Mouse (Mus musculus) CH12.LX (cell line): Measurements from ENCODE around the gene Ugt1a6b. TPM values are rescaled to one million over a fixed set of nuclear protein-coding genes. Genes with fewer than 3 reads are reported as not detected.

Experiments used
- DNase-seq: peaks from one replicate; pipeline ENCODE4 v3.0.0-alpha.2; 2013; ENCODE audit errors: extremely low read depth
- H3K27ac ChIP-seq: 2 replicates; pipeline ENCODE4 v1.5.1; 2012; ENCODE audit warnings: low read depth, mild to moderate bottlenecking, control low read depth, moderate library complexity; ENCODE audit not compliant: insufficient read depth
- H3K27me3 ChIP-seq: replicated peaks from 2 replicates; pipeline ENCODE3; 2012; ENCODE audit warnings: inconsistent platforms
- H3K36me3 ChIP-seq, 2 experiments: replicated peaks in 1 of 2; 2 replicates each; pipeline versions ENCODE3 to v1.6.1; 2012; ENCODE audit warnings: inconsistent platforms in 1 of 2, low read length in 1 of 2, mild to moderate bottlenecking in 1 of 2, mixed read lengths in 1 of 2, moderate library complexity in 1 of 2; ENCODE audit not compliant: control insufficient read depth in 1 of 2, insufficient read depth in 1 of 2
- H3K4me1 ChIP-seq, 2 experiments: 2 replicates each; pipeline ENCODE4 v1.6.1; 2012; ENCODE audit warnings: inconsistent platforms in 1 of 2, moderate library complexity in 1 of 2; ENCODE audit not compliant: insufficient read depth in 2 of 2, control insufficient read depth in 1 of 2
- H3K4me2 ChIP-seq: 2 replicates; pipeline ENCODE4 v1.6.1; 2012; ENCODE audit warnings: low read depth, mild to moderate bottlenecking, control low read depth; ENCODE audit not compliant: poor library complexity, insufficient read depth, severe bottlenecking
- H3K4me3 ChIP-seq, 3 experiments: fragments of 150-350 bp in 1 of 3; sonication (generic) in 1 of 3; replicated peaks in 1 of 3; 2 replicates each; pipeline versions ENCODE3 to v1.5.1; 2011 to 2012; ENCODE audit warnings: low read depth in 2 of 3, low read length in 2 of 3, mild to moderate bottlenecking in 2 of 3, moderate library complexity in 2 of 3, control low read depth in 1 of 3, improper control_type of control experiment in 1 of 3, inconsistent platforms in 1 of 3, mixed read lengths in 1 of 3; ENCODE audit not compliant: poor library complexity in 1 of 3
- H3K79me2 ChIP-seq: replicated peaks from 2 replicates; pipeline ENCODE4 v1.6.1; 2012; ENCODE audit warnings: mild to moderate bottlenecking, moderate library complexity; ENCODE audit not compliant: control insufficient read depth, poor library complexity, insufficient read depth, severe bottlenecking; ENCODE audit errors: extremely low read depth
- H3K9ac ChIP-seq: 2 replicates; pipeline ENCODE4 v1.6.1; 2012; ENCODE audit warnings: low read depth, mild to moderate bottlenecking, control low read depth, moderate library complexity; ENCODE audit not compliant: insufficient read depth
- H3K9me3 ChIP-seq: replicated peaks from 2 replicates; pipeline ENCODE3; 2012; ENCODE audit warnings: low read length, inconsistent platforms, mixed read lengths
- BHLHE40 ChIP-seq: IDR thresholded peaks from 2 replicates; pipeline ENCODE4 v1.6.1; 2011; ENCODE audit warnings: mild to moderate bottlenecking, low read depth, low read length, improper control_type of control experiment
- CTCF ChIP-seq, 2 experiments: IDR thresholded peaks in 1 of 2; conservative IDR thresholded peaks in 1 of 2; 2 replicates each; pipeline ENCODE4 v1.5.1; 2011 to 2012; ENCODE audit warnings: low read depth in 2 of 2, low read length in 2 of 2, improper control_type of control experiment in 1 of 2, inconsistent platforms in 1 of 2, mild to moderate bottlenecking in 1 of 2, moderate library complexity in 1 of 2
- ELF1 ChIP-seq: IDR thresholded peaks from 2 replicates; pipeline ENCODE4 v1.6.1; 2014; ENCODE audit warnings: low read depth, mild to moderate bottlenecking, inconsistent platforms, low read length, improper control_type of control experiment
- EP300 ChIP-seq: IDR thresholded peaks from 2 replicates; pipeline ENCODE4 v1.6.1; 2011; ENCODE audit warnings: low read length, improper control_type of control experiment
- GABPA ChIP-seq: IDR thresholded peaks from 2 replicates; pipeline ENCODE4 v1.6.1; 2012; ENCODE audit warnings: low read depth, low read length, improper control_type of control experiment, inconsistent platforms; ENCODE audit not compliant: insufficient replicate concordance
- HCFC1 ChIP-seq: IDR thresholded peaks from 2 replicates; pipeline ENCODE4 v1.6.1; 2012; ENCODE audit warnings: low read depth, mild to moderate bottlenecking, inconsistent platforms, low read length, improper control_type of control experiment
- IRF4 ChIP-seq: IDR thresholded peaks from 2 replicates; pipeline ENCODE4 v1.6.1; 2014; ENCODE audit warnings: low read depth, mild to moderate bottlenecking, inconsistent platforms, low read length, improper control_type of control experiment
- JUN ChIP-seq: IDR thresholded peaks from 2 replicates; pipeline ENCODE4 v1.6.1; 2011; ENCODE audit warnings: low read depth, mild to moderate bottlenecking, low read length, improper control_type of control experiment, moderate library complexity; ENCODE audit not compliant: insufficient read depth
- JUND ChIP-seq: conservative IDR thresholded peaks from 2 replicates; pipeline ENCODE4 v1.6.1; 2011; ENCODE audit warnings: low read depth, low read length, improper control_type of control experiment
- MAFK ChIP-seq: IDR thresholded peaks from 2 replicates; pipeline ENCODE4 v1.6.1; 2011; ENCODE audit warnings: low read length, improper control_type of control experiment; ENCODE audit not compliant: insufficient replicate concordance
- MAZ ChIP-seq: IDR thresholded peaks from 2 replicates; pipeline ENCODE4 v1.6.1; 2012; ENCODE audit warnings: low read depth, mild to moderate bottlenecking, inconsistent platforms, low read length, improper control_type of control experiment, moderate library complexity
- MEF2A ChIP-seq: IDR thresholded peaks from 2 replicates; pipeline ENCODE4 v1.6.1; 2014; ENCODE audit warnings: low read depth, mild to moderate bottlenecking, inconsistent platforms, low read length, improper control_type of control experiment, borderline replicate concordance
- NELFE ChIP-seq: IDR thresholded peaks from 2 replicates; pipeline ENCODE4 v1.6.1; 2011; ENCODE audit warnings: low read depth, low read length, improper control_type of control experiment
- PAX5 ChIP-seq: IDR thresholded peaks from 2 replicates; pipeline ENCODE4 v1.6.1; 2012; ENCODE audit warnings: low read length, inconsistent platforms, mixed read lengths
- POLR2AphosphoS2 ChIP-seq: IDR thresholded peaks from 2 replicates; pipeline ENCODE4 v1.6.1; 2011; ENCODE audit warnings: low read depth, low read length, improper control_type of control experiment
- RAD21 ChIP-seq: IDR thresholded peaks from 2 replicates; pipeline ENCODE4 v1.6.1; 2011; ENCODE audit warnings: low read depth, mild to moderate bottlenecking, low read length, improper control_type of control experiment, moderate library complexity
- RCOR1 ChIP-seq: conservative IDR thresholded peaks from 2 replicates; pipeline ENCODE4 v1.6.1; 2012; ENCODE audit warnings: low read depth, mild to moderate bottlenecking, inconsistent platforms, low read length, improper control_type of control experiment
- SIN3A ChIP-seq: IDR thresholded peaks from 2 replicates; pipeline ENCODE4 v1.6.1; 2012; ENCODE audit warnings: low read length, improper control_type of control experiment, inconsistent platforms
- SMC3 ChIP-seq: IDR thresholded peaks from 2 replicates; pipeline ENCODE4 v1.6.1; 2011; ENCODE audit warnings: low read depth, low read length, improper control_type of control experiment
- TCF12 ChIP-seq: IDR thresholded peaks from 2 replicates; pipeline ENCODE4 v1.6.1; 2014; ENCODE audit warnings: low read depth, mild to moderate bottlenecking, inconsistent platforms, low read length, improper control_type of control experiment
- USF2 ChIP-seq: conservative IDR thresholded peaks from 2 replicates; pipeline ENCODE4 v1.6.1; 2011; ENCODE audit warnings: low read depth, low read length, improper control_type of control experiment
- ZC3H11A ChIP-seq: IDR thresholded peaks from 2 replicates; pipeline ENCODE4 v1.6.1; 2012; ENCODE audit warnings: low read depth, mild to moderate bottlenecking, inconsistent platforms, low read length, improper control_type of control experiment
- ZKSCAN1 ChIP-seq: IDR thresholded peaks from 2 replicates; pipeline ENCODE4 v1.6.1; 2012; ENCODE audit warnings: low read depth, inconsistent platforms, low read length, improper control_type of control experiment, borderline replicate concordance
- ZNF384 ChIP-seq: IDR thresholded peaks from 2 replicates; pipeline ENCODE4 v1.6.1; 2012; ENCODE audit warnings: low read depth, low read length, improper control_type of control experiment, inconsistent platforms
- dilution Hi-C: fragments of 300-500 bp; cut with MboI; formaldehyde crosslinking; loops from 2 replicates; pipeline ENCODE4 v1.14.3; 2020; ENCODE audit warnings: low sequenced_read_pairs; ENCODE audit not compliant: extremely low pct_unique_long_range_greater_than_20kb, extremely low pct_ligation_motif_present
- in situ Hi-C: fragments of 300-500 bp; cut with MboI; formaldehyde crosslinking; loops from 3 replicates; pipeline ENCODE4 v1.14.3; 2019; ENCODE audit warnings: low sequenced_read_pairs, low pct_ligation_motif_present, low pct_unique_long_range_greater_than_20kb, mixed read lengths
- polyA plus RNA-seq: library from polyadenylated mRNA; unstranded; fragments of >175 nt; gene quantifications from 2 replicates; pipeline ENCODE4 v1.2.1, GENCODE M21; 2012; ENCODE audit warnings: low read depth; ENCODE audit not compliant: insufficient read length
- total RNA-seq, 2 experiments: library from RNA; depleted of rRNA; stranded (reverse); fragments of 300-350 nt in 1 of 2; fragments of >200 nt in 1 of 2; gene quantifications; 2 replicates each; pipeline ENCODE4 v1.2.3; 2012 to 2014

The Ugt1a6b gene
- total and polyA plus RNA-seq, 3 experiments: 0.13 to 0.26 TPM; not detected in 1

DNA sequence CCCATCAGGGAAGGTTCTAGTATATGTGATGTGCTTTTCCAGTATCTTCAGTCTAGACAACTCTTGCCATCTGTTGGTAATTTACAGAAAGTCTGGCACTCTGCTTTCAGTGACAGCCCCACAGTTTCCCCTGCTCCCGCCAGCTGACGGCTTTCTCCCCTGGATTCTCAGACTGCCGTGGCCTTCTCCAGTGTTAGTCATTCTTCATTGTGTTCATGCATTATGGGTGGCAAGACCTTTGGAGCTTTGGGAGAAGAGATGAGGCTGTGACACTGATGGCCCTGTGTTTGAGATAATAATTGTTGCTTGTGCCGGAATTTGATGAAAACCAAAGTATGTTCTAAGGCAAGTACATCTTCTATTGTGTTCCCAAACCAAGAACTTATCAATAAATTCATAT is 115.5 kb downstream of the Ugt1a6b start:
- Histone ChIP-seq H3K36me3 (no peaks in the 10 kb centered on the region), H3K27ac (no peak overlapping the region), H3K4me3 (no peak overlapping the region), H3K4me2 (no peak overlapping the region), H3K79me2 (no peaks in the 10 kb centered on the region)
- no peak for DNase-seq
- TF ChIP-seq SMC3 (no peak), MEF2A (no peak), RCOR1 (no peak), IRF4 (no peak), SIN3A (no peak), CTCF (conservative IDR thresholded peaks at IDR 0.05 in 1 of 2, IDR thresholded peaks at IDR 0.05 in 1 of 2; ENCODE audit: low read depth in 2 of 2, low read length in 2 of 2) (no peak), NELFE (no peak), TCF12 (no peak), RAD21 (no peak), JUND (no peak), POLR2AphosphoS2 (no peak), EP300 (no peak), JUN (no peak), ZNF384 (no peak), MAFK (no peak)
- TF ChIP-seq, all 38 proteins: peak for 0
- dilution Hi-C loops: no loop called here
- Histone ChIP-seq H3K27me3 (no peaks in the 10 kb centered on the region), H3K9me3 (peaks cover 69% of the 10 kb centered on the region), H3K9ac (no peak overlapping the region), H3K4me1 (no peaks in the 10 kb centered on the region)
- in situ Hi-C loops: no loop called here

DNA sequence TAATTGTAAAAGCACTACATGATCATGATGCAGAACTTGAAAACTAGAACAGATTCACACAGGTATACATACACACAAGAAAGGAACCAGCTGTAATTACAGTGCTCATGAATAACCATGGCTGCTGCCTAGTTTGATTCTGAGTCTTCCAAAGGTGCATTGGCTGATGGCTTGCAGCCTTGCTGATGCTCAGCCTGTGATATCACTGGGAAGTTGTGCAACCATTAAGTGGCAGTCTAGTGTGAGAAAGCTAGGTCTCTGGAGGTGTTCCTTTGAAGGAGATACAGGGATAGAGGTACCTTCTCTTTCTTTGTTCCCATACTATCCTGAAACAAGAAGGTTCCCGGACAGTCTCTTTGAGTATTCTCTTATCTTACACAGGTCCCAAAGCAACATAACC is 116.0 kb downstream of the Ugt1a6b start:
- no peaks in the 10 kb centered on the region for H3K79me2 ChIP-seq
- no peak overlapping the region for H3K27ac ChIP-seq
- H3K4me1 ChIP-seq: no peaks in the 10 kb centered on the region
- peak; percentile 2 for DNase-seq
- no peak overlapping the region for H3K4me2 ChIP-seq
- H3K36me3 ChIP-seq: no peaks in the 10 kb centered on the region
- H3K27me3 ChIP-seq: no peaks in the 10 kb centered on the region
- H3K9ac ChIP-seq: no peak overlapping the region
- dilution Hi-C loops: no loop called here
- TF ChIP-seq USF2 (no peak), CTCF (conservative IDR thresholded peaks at IDR 0.05 in 1 of 2, IDR thresholded peaks at IDR 0.05 in 1 of 2; ENCODE audit: low read depth in 2 of 2, low read length in 2 of 2) (no peak), ZKSCAN1 (no peak), IRF4 (no peak), RCOR1 (no peak), GABPA (no peak), BHLHE40 (no peak), POLR2AphosphoS2 (no peak), RAD21 (no peak), HCFC1 (no peak), ZC3H11A (no peak), MAFK (no peak), ELF1 (no peak), MEF2A (no peak), PAX5 (no peak), MAZ (no peak)
- TF ChIP-seq, all 38 proteins: peak for 0
- peaks cover 69% of the 10 kb centered on the region for H3K9me3 ChIP-seq
- in situ Hi-C loops: no loop called here
- H3K4me3 ChIP-seq: no peak overlapping the region
